Mouse (Mus musculus) embryonic fibroblast, embryonic 13.5 days (primary cell): ENCODE results near the gene Gja5.
"Not testable (repeated sequence)": the region's sequence is repeated elsewhere in the genome, so short reads cannot be mapped to it uniquely, and the experiment has no call there.

ENCODE experiments used
- CTCF ChIP-seq: IDR thresholded peaks from 2 replicates; pipeline ENCODE4 v1.5.1; 2011; ENCODE audit warnings: mild to moderate bottlenecking, control low read depth, low read length, moderate library complexity, borderline replicate concordance; ENCODE audit not compliant: insufficient read depth
- POLR2A ChIP-seq: IDR thresholded peaks from 2 replicates; pipeline ENCODE4 v1.6.1; 2011; ENCODE audit warnings: low read depth, mild to moderate bottlenecking, control low read depth, low read length, moderate library complexity

- TF ChIP-seq CTCF, POLR2A: not testable (repeated sequence)
These were observed 199.5 kb downstream of the Gja5 start for GRCm38 (mm10) chr3:97103946-97104345.
